Mouse (Mus musculus) midbrain, embryonic 15.5 days (tissue): Measurements from ENCODE around the gene Ppp2r3c. TPM values are rescaled to one million over a fixed set of nuclear protein-coding genes. Genes with fewer than 3 reads are reported as not detected.
"Not testable (repeated sequence)": the region's sequence is repeated elsewhere in the genome, so short reads cannot be mapped to it uniquely, and the experiment has no call there.

Source experiments
- ATAC-seq: fragments of 200-750 bp; cut with Nextera tagmentation; replicated peaks from 2 replicates; pipeline ENCODE4 v1.8.0; 2017; ENCODE audit warnings: moderate TSS enrichment
- H3K27ac ChIP-seq: fragments of 300-500 bp; sonication (generic); 2 replicates; pipeline ENCODE4 v1.5.1; 2015; ENCODE audit warnings: mild to moderate bottlenecking, inconsistent platforms
- H3K27me3 ChIP-seq: fragments of 300-500 bp; sonication (generic); replicated peaks from 2 replicates; pipeline ENCODE4 v1.6.1; 2015; ENCODE audit warnings: inconsistent platforms
- H3K36me3 ChIP-seq: fragments of 300-500 bp; sonication (generic); replicated peaks from 2 replicates; pipeline ENCODE4 v1.6.1; 2015; ENCODE audit warnings: inconsistent platforms
- H3K4me1 ChIP-seq: fragments of 300-500 bp; sonication (generic); 2 replicates; pipeline ENCODE4 v1.6.1; 2015; ENCODE audit warnings: inconsistent platforms
- H3K4me2 ChIP-seq: fragments of 300-500 bp; sonication (generic); 2 replicates; pipeline ENCODE4 v1.6.1; 2015; ENCODE audit warnings: inconsistent platforms, mild to moderate bottlenecking, moderate library complexity
- H3K4me3 ChIP-seq: fragments of 300-500 bp; sonication (generic); 2 replicates; pipeline ENCODE4 v1.5.1; 2015; ENCODE audit warnings: mild to moderate bottlenecking, inconsistent platforms
- H3K9ac ChIP-seq: fragments of 300-500 bp; sonication (generic); 2 replicates; pipeline ENCODE4 v1.6.1; 2015; ENCODE audit warnings: mild to moderate bottlenecking, inconsistent platforms
- H3K9me3 ChIP-seq: fragments of 300-500 bp; sonication (generic); 2 replicates; pipeline ENCODE4 v1.6.1; 2016; ENCODE audit warnings: inconsistent platforms
- WGBS: fragments of 180-500 bp; shearing (Covaris S2); methylation state at CpG from one replicate; pipeline ENCODE4 v1.1.7; 2015; ENCODE audit warnings: mixed read lengths; 5-methylcytosine and 5-hydroxymethylcytosine counted together
- polyA plus RNA-seq: library from polyadenylated mRNA; unstranded; fragments of >200 nt; fragmentation: Nextera tagmentation; extraction: Ambion mirVana; gene quantifications from 2 replicates; pipeline ENCODE4 v1.2.1, GENCODE M21; 2015

The Ppp2r3c gene
- polyA plus RNA-seq, 1 experiment from 2014 or later = 19.7 TPM

DNA sequence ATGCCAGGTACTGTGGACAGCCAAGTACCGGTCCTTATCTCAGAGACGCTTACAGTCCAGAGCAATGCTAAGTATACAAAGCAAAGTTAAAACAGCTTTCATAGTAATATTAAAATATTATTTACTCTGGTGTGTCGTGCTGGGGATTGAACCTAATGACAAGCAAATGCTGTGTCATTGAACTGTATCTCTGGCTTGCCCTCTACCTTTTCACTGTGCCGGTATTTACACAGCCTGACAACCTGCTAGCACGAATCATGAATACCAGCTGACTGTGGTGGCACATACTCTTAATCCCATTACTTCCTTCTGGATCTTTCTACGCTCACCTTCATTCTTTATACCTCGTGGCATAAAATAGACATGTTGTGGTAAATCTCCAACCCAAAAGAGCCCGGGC lies 60.6 kb downstream of the Ppp2r3c start:
- ATAC-seq, H3K27me3 ChIP-seq, H3K36me3 ChIP-seq, H3K27ac ChIP-seq, H3K4me3 ChIP-seq, H3K4me2 ChIP-seq, H3K9me3 ChIP-seq, H3K9ac ChIP-seq, H3K4me1 ChIP-seq: not testable (repeated sequence)
- no CpG with 5 or more reads among the region's 8 CpGs for WGBS

DNA sequence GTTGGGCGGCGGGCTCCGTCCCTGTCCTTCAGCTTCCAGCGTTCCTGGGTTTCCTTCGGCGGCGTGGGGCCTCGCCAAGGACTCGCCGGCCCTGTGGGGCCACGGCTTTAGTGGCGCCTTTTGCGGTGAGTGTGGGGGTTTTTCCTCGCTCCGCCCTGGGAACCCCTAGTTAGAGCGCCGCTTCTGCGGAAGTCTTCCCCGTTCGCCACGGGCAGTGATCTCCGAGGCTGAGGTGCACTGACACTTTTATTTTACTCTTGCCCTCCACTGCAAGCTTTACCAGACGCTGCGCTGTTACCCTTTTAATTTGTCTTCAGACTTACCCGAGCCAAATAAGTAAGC lies 72.3 kb downstream of the Ppp2r3c start:
- not testable (repeated sequence) for H3K36me3 ChIP-seq, H3K4me1 ChIP-seq, H3K9ac ChIP-seq, H3K27me3 ChIP-seq, H3K27ac ChIP-seq, ATAC-seq, H3K9me3 ChIP-seq
- Histone ChIP-seq H3K4me3 (peak overlapping the region; percentile 39), H3K4me2 (peak overlapping the region; percentile 32; the same call in 1 of the 2 replicates)
- WGBS = 0% methylated on average over 13 of the region's 25 CpGs

DNA sequence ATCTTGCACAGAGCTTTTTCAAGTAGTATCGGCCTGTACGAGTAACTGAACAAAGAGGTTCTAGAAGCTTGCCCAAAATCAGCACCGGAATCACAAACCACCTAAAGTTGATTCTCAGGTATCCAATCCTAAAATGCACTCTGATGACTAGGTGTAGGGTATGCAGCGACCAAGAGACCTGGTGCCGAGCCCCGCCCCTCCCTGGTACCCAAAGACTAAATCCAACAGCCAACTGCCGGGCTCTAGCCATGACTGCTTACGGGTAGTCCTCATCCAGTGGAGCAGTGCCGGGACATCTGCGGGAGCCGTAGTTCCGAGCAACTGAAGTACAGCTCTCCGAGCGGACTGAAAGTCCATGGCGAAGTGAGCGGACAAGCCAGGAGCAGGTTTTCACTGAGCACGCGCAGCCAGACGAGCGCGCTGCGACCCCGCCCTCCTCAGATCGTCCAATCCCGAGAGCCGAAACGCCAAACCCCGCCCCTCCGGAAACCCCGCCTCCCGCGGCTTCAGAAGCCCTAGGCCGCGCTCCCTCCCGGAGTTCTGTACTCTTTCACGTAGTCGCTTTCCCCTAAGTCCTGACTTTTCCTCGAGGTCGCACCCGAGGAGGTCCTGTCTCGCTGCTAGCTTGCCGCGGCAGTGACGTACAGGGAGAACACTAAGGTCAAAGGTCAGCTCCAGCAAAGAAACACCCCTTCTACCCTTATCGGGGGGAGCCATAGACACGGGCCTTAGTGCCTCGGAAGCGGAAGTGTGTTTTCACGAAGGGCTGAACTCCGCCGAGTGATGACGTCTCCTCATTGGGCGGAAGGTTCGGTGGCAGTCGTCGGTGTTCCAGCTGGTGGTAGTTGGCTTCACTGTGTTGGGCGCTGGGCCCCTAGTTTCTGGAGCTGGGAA lies 72.9 kb downstream of the Ppp2r3c start, which contains the start of gene Srp54c:
Gene Srp54c, plus strand, starts transcription at position 543 of the 894 bp plus-strand sequence.
- H3K9me3 ChIP-seq, H3K36me3 ChIP-seq, H3K9ac ChIP-seq, H3K27me3 ChIP-seq, H3K4me1 ChIP-seq, H3K27ac ChIP-seq: not testable (repeated sequence)
- WGBS = no CpG with 5 or more reads among the region's 57 CpGs
- Histone ChIP-seq H3K4me3 (peak within 1 kb of the TSS; percentile 39), H3K4me2 (peak within 1 kb of the TSS; percentile 32; the same call in 1 of the 2 replicates)
- ATAC-seq = peak; percentile 99

Other genes starting within 250 kb of the Ppp2r3c start
- gene 2700097O09Rik, start 222.9 kb downstream of the Ppp2r3c start, polyA plus RNA-seq = 36.8 and 38.4 TPM in 2 replicates
- gene Srp54a, start 222.7 kb downstream of the Ppp2r3c start, polyA plus RNA-seq = 173 and 176 TPM in 2 replicates
- gene Fam177a, start 178.5 kb downstream of the Ppp2r3c start, polyA plus RNA-seq = 61.0 and 65.1 TPM in 2 replicates
- gene Srp54b, start 147.9 kb downstream of the Ppp2r3c start, polyA plus RNA-seq = 52.9 and 60.9 TPM in 2 replicates
- not detected in 2 replicates for gene 1700047I17Rik2, start 103.4 kb downstream of the Ppp2r3c start, polyA plus RNA-seq
- 66.2 and 71.0 TPM in 2 replicates for gene Srp54c, start 72.8 kb downstream of the Ppp2r3c start, polyA plus RNA-seq
- gene 1110008L16Rik, start 3.4 kb downstream of the Ppp2r3c start, polyA plus RNA-seq = 10.6 and 10.7 TPM in 2 replicates
- 382 and 383 TPM in 2 replicates for gene Psma6, start 81.2 kb upstream of the Ppp2r3c start, polyA plus RNA-seq
- 60.0 and 63.8 TPM in 2 replicates for gene Nfkbia, start 189.6 kb upstream of the Ppp2r3c start, polyA plus RNA-seq